Mouse (Mus musculus): ENCODE measurements around the gene Tvp23b.

GRCm38 (mm10) chr11:62885323-62885722, 6.1 kb downstream of the Tvp23b start:
- TF ChIP-seq MAFK (IDR thresholded peaks at IDR 0.05; ENCODE audit: insufficient read depth, low read depth, low read length) (no peak), HCFC1 (IDR thresholded peaks at IDR 0.05; ENCODE audit: borderline replicate concordance, insufficient read depth, low read length) (no peak)

Measured in ES-E14 (cell line).